Mouse (Mus musculus) forebrain, embryonic 11.5 days (tissue): Measurements from ENCODE around the gene Mettl9. TPM values are rescaled to one million over a fixed set of nuclear protein-coding genes. Genes with fewer than 3 reads are reported as not detected.

Source experiments
- ATAC-seq: fragments of 200-750 bp; cut with Nextera tagmentation; replicated peaks from 2 replicates; pipeline ENCODE4 v1.8.0; 2017; ENCODE audit warnings: moderate TSS enrichment; ENCODE audit not compliant: low FRiP score
- DNase-seq: peaks from one replicate; pipeline ENCODE4 v3.0.0-alpha.2; 2017; ENCODE audit warnings: low spot score
- H3K27ac ChIP-seq: fragments of 300-500 bp; sonication (generic); 2 replicates; pipeline ENCODE4 v1.5.1; 2014; ENCODE audit warnings: low read depth, low read length
- H3K27me3 ChIP-seq: fragments of 300-500 bp; sonication (generic); 2 replicates; pipeline ENCODE4 v1.6.1; 2014; ENCODE audit warnings: mild to moderate bottlenecking, low read length, mixed read lengths; ENCODE audit not compliant: control insufficient read depth, insufficient read depth
- H3K36me3 ChIP-seq: fragments of 300-500 bp; sonication (generic); 2 replicates; pipeline ENCODE4 v1.6.1; 2014; ENCODE audit warnings: mild to moderate bottlenecking, low read length, moderate library complexity, mixed read lengths; ENCODE audit not compliant: control insufficient read depth, insufficient read depth
- H3K4me1 ChIP-seq: fragments of 300-500 bp; sonication (generic); replicated peaks from 2 replicates; pipeline ENCODE4 v1.6.1; 2014; ENCODE audit warnings: low read length, mixed read lengths; ENCODE audit not compliant: control insufficient read depth, insufficient read depth
- H3K4me2 ChIP-seq: fragments of 300-500 bp; sonication (generic); 2 replicates; pipeline ENCODE4 v1.6.1; 2014; ENCODE audit warnings: low read depth, mild to moderate bottlenecking, low read length, moderate library complexity, mixed read lengths; ENCODE audit not compliant: severe bottlenecking
- H3K4me3 ChIP-seq: fragments of 300-500 bp; sonication (generic); 2 replicates; pipeline ENCODE4 v1.5.1; 2014; ENCODE audit warnings: low read depth, low read length
- H3K9ac ChIP-seq: fragments of 300-500 bp; sonication (generic); 2 replicates; pipeline ENCODE4 v1.6.1; 2014; ENCODE audit warnings: low read length
- H3K9me3 ChIP-seq: fragments of 300-500 bp; sonication (generic); 2 replicates; pipeline ENCODE4 v1.6.1; 2016; ENCODE audit warnings: low read length, mixed read lengths; ENCODE audit not compliant: control insufficient read depth
- whole genome bisulfite sequencing: fragments of 180-500 bp; shearing (Covaris S2); extraction: QIAGEN DNeasy Blood & Tissue Kit; methylation state at CpG from one replicate; pipeline ENCODE4 v1.1.7; 2014; 5-methylcytosine and 5-hydroxymethylcytosine counted together
- polyA plus RNA-seq: library from polyadenylated mRNA; unstranded; fragments of >200 nt; fragmentation: Nextera tagmentation; extraction: Ambion mirVana; gene quantifications from 2 replicates; pipeline ENCODE4 v1.2.1, GENCODE M21; 2014

Gene Mettl9
- polyA plus RNA-seq, 1 experiment from 2014 or later, result 261 TPM

DNA sequence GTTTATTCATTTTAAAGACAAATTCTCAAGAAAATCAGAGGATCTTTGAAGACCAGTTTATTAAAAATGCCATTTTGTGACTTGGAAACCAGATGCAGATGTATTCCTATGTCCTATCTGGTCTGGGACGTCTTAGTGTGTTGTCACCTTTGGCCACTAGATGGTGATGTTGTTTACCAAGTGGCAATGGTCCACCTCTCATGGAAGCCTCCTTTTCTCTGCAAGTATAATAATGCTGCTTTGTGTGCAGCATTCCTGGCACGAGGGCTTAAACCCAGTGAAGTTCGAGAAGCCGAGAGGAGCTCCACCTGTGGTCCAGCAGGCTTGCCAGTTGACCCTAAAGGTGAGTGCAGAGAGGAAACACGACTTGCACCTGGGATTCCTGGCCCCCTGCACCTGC lies 43.6 kb downstream of the Mettl9 start:
- 12% methylated on average over 5 of the region's 5 CpGs for WGBS

GRCm38 (mm10) chr7:121081350-121081749 lies 47.1 kb downstream of the Mettl9 start, which contains the start of gene Otoa:
Gene Otoa, plus strand, starts transcription at chr7:121081650.
- H3K9me3 ChIP-seq, result no peaks in the 10 kb centered on the region
- peaks cover 8% of the 10 kb centered on the region; the same call in 1 of the 2 replicates for H3K4me1 ChIP-seq
- no peak within 1 kb of the TSS for H3K9ac ChIP-seq
- no peaks in the 10 kb centered on the region for H3K36me3 ChIP-seq
- 90% methylated on average over 4 of the region's 4 CpGs for WGBS
- no peak within 1 kb of the TSS for H3K4me2 ChIP-seq
- H3K27me3 ChIP-seq, result no peaks in the 10 kb centered on the region
- H3K27ac ChIP-seq, result no peak within 1 kb of the TSS
- H3K4me3 ChIP-seq, result no peak within 1 kb of the TSS
- ATAC-seq, result no peak
- no peak for DNase-seq

More for the DNA sequence above, 43.6 kb downstream of the Mettl9 start:
- peak; percentile 64 for DNase-seq
- Histone ChIP-seq H3K4me2 (no peak overlapping the region), H3K4me1 (no peaks in the 10 kb centered on the region), H3K27me3 (no peaks in the 10 kb centered on the region), H3K9me3 (no peaks in the 10 kb centered on the region), H3K9ac (no peak overlapping the region), H3K36me3 (no peaks in the 10 kb centered on the region; the same call in 1 of the 2 replicates), H3K27ac (no peak overlapping the region), H3K4me3 (no peak overlapping the region)
- peak; percentile 86 for ATAC-seq

DNA sequence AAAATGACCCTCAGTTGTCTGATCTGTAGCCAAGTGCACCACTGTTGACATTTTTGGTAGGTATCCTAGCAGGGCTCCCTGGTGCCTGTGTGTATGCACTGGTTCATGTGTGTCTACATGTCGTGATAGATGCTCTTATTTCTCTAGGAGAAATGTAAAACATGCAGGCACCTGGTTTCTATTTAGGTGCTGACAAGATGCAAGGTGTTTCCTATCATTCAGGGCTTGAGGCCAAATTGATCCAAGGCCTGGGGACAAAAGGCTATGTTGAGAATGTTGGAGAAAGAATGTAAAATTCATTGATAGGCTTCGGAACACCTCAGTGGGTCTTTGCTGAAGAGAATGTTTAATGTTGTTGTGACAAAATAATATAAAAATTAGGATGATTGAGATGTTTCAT lies 47.6 kb downstream of the Mettl9 start:
- Histone ChIP-seq H3K9me3 (no peaks in the 10 kb centered on the region), H3K36me3 (no peaks in the 10 kb centered on the region), H3K4me2 (no peak overlapping the region), H3K4me1 (peaks cover 8% of the 10 kb centered on the region; the same call in 1 of the 2 replicates), H3K27me3 (no peaks in the 10 kb centered on the region), H3K9ac (no peak overlapping the region), H3K27ac (no peak overlapping the region), H3K4me3 (no peak overlapping the region)
- ATAC-seq, result no peak
- 73% methylated on average over 2 of the region's 2 CpGs for WGBS
- DNase-seq, result no peak

GRCm38 (mm10) chr7:121082949-121083513 lies 48.8 kb downstream of the Mettl9 start:
- ATAC-seq, result no peak
- no peaks in the 10 kb centered on the region for H3K27me3 ChIP-seq
- no peaks in the 10 kb centered on the region for H3K36me3 ChIP-seq
- no peak overlapping the region for H3K4me2 ChIP-seq
- no peaks in the 10 kb centered on the region for H3K9me3 ChIP-seq
- no peak for DNase-seq
- WGBS, result 77% methylated on average over 9 of the region's 9 CpGs
- H3K27ac ChIP-seq, result no peak overlapping the region
- H3K4me1 ChIP-seq, result peaks cover 8% of the 10 kb centered on the region; the same call in 1 of the 2 replicates
- no peak overlapping the region for H3K4me3 ChIP-seq
- no peak overlapping the region for H3K9ac ChIP-seq

DNA sequence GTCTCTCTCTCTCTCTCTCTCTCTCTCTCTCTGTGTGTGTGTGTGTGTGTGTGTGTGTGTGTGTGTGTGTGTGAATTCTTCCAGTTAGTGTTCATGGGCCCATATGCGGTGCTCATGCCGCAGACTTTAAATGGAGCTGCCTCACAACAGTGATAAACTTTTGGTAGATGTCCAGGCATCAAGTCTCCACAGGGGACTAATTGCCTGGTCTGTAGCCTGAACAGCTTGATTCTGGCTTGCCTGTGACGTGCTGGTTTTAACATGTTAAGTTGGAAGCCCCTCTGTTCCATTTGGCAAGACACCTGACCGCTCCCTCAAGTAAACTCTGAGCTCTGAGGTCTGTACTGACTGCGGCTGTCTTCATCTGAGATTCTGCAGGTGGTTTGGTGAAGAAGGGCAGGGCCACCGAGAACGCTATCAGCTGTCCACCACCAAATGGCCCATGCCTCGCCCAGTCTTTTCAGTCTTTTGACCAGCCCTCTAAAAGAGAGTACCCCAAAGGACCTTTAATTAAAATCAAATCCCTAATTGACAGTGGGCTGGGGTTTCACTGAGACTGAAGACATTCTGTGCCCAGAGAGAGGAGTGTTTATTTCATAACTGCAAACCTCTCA lies 50.7 kb downstream of the Mettl9 start:
- no peak for ATAC-seq
- DNase-seq, result peak; percentile 38
- H3K9me3 ChIP-seq, result no peaks in the 10 kb centered on the region
- H3K4me2 ChIP-seq, result no peak overlapping the region
- no peak overlapping the region for H3K9ac ChIP-seq
- H3K4me3 ChIP-seq, result no peak overlapping the region
- H3K27ac ChIP-seq, result no peak overlapping the region
- no peaks in the 10 kb centered on the region for H3K27me3 ChIP-seq
- peaks cover 8% of the 10 kb centered on the region; the same call in 1 of the 2 replicates for H3K4me1 ChIP-seq
- no peaks in the 10 kb centered on the region for H3K36me3 ChIP-seq
- WGBS, result 55% methylated on average over 8 of the region's 8 CpGs

GRCm38 (mm10) chr7:121085500-121085899 lies 51.3 kb downstream of the Mettl9 start:
- ATAC-seq (no peak), DNase-seq (peak; percentile 49)
- Histone ChIP-seq H3K9me3 (no peaks in the 10 kb centered on the region), H3K4me3 (no peak overlapping the region), H3K4me1 (peaks cover 8% of the 10 kb centered on the region; the same call in 1 of the 2 replicates), H3K27me3 (no peaks in the 10 kb centered on the region), H3K27ac (no peak overlapping the region), H3K4me2 (no peak overlapping the region), H3K9ac (no peak overlapping the region), H3K36me3 (no peaks in the 10 kb centered on the region)
- 22% methylated on average over 4 of the region's 4 CpGs for WGBS

DNA sequence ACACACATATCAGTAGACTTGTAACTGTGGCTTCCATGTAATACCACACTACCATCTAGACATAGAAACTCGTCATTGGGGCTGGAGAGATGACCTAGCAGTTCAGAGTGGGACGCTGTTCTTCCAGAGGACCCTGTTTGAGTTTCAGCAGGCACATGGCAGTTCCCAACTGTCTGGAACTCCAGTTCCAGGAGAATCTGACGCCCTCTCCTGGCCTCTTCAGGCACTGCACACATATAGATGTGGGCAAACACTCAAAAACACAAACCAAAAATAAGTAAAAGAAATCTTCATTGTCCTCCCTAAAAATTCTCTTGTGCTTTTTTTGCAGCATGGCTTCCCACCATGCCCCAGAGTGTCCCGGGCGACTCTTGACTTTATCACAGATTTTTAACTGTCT lies 54.5 kb downstream of the Mettl9 start:
- Histone ChIP-seq H3K27ac (no peak overlapping the region), H3K9ac (no peak overlapping the region), H3K27me3 (no peaks in the 10 kb centered on the region), H3K9me3 (no peaks in the 10 kb centered on the region), H3K36me3 (no peaks in the 10 kb centered on the region), H3K4me2 (no peak overlapping the region), H3K4me3 (no peak overlapping the region), H3K4me1 (peaks cover 8% of the 10 kb centered on the region; the same call in 1 of the 2 replicates)
- DNase-seq (peak; percentile 41), ATAC-seq (no peak)
- WGBS, result 70% methylated on average over 5 of the region's 5 CpGs

DNA sequence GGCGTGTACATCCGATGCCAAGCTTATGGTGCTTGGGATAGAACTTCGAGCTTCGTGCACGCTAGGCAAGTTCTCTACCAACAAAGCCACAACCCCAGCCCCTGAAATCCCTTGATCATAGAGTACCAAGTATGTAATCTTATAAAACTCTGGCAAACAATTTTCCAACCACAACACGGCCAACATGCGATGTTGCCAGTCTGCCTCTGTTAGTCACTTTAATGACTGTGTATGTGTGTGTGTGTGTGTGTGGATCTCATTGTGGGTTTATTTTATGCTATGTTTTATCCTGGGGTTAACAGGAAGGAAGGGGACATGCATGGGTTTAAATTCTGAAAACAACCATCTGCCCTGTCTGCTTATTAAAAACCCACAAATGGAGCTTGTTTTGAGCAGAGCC lies 56.5 kb downstream of the Mettl9 start:
- DNase-seq (peak; percentile 16), ATAC-seq (no peak)
- Histone ChIP-seq H3K27ac (no peak overlapping the region), H3K4me2 (no peak overlapping the region), H3K36me3 (no peaks in the 10 kb centered on the region), H3K4me1 (no peaks in the 10 kb centered on the region), H3K9ac (no peak overlapping the region), H3K27me3 (no peaks in the 10 kb centered on the region), H3K4me3 (no peak overlapping the region), H3K9me3 (no peaks in the 10 kb centered on the region)
- 94% methylated on average over 7 of the region's 7 CpGs for WGBS

DNA sequence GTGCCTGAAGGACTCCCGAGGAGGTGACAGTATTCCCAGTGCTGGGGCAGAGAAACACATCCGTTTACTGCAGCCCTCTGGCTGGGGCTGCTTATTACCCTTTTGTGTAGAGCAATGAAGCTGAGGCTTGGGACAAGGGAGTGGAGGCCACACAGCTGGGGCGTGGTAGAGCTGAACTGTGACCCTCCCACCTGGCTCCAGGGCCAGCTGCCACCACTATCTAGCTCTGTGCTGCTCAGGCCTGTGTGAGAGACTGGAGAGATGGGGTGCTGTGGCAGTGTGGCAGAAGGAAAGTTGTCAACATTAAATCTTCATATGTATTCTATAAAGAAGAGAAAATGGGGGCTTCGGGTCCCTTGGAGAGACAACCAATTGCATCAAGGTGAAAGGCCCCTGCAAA lies 58.8 kb downstream of the Mettl9 start:
- 83% methylated on average over 4 of the region's 4 CpGs for WGBS
- peak; percentile 19 for DNase-seq

More for the DNA sequence above, 58.8 kb downstream of the Mettl9 start:
- no peaks in the 10 kb centered on the region for H3K9me3 ChIP-seq
- no peak for ATAC-seq
- no peak overlapping the region for H3K4me3 ChIP-seq
- H3K9ac ChIP-seq, result no peak overlapping the region
- H3K27me3 ChIP-seq, result no peaks in the 10 kb centered on the region
- no peaks in the 10 kb centered on the region for H3K4me1 ChIP-seq
- H3K36me3 ChIP-seq, result no peaks in the 10 kb centered on the region
- no peak overlapping the region for H3K27ac ChIP-seq
- no peak overlapping the region for H3K4me2 ChIP-seq
